Mouse (Mus musculus): ENCODE results near the gene Trim16.

DNA sequence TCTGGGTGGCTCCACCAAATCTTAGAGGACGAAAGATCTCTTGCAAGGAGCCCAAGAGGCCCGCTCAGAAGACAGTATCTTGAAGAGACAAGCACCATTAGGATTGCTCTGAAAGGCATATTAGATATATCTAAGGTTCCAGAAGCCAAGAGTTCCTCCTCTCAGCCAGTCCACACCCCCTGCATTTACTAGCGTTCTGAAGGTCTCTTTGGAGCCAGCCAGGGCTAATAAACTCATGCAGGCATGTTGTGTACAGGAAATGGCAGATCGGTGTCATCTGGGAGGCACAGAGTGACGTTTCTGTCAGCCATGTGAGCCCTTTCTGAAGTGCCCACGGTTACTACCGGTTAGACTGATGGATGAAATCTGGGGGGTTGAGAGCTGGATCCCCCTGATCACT, 4.2 kb downstream of the Trim16 start:
- TF ChIP-seq CTCF (IDR thresholded peaks at IDR 0.05; ENCODE audit: borderline replicate concordance, extremely low read depth, insufficient read depth, insufficient read length) = no peak
- TF ChIP-seq POLR2A (IDR thresholded peaks at IDR 0.05; ENCODE audit: borderline replicate concordance, extremely low read depth, insufficient read depth, insufficient read length, poor library complexity, severe bottlenecking) = no peak

All from brain, embryonic 14.5 days (tissue).